Mouse (Mus musculus) neural tube, embryonic 10.5 days (tissue): ENCODE data around the gene Gal3st2b.
"Not testable (repeated sequence)": the region's sequence is repeated elsewhere in the genome, so short reads cannot be mapped to it uniquely, and the experiment has no call there.

Experiments
- DNase-seq: peaks from one replicate; pipeline ENCODE4 v3.0.0-alpha.2; 2017; ENCODE audit warnings: low spot score; ENCODE audit errors: extremely low spot score

Gene Gal3st2b

DNA sequence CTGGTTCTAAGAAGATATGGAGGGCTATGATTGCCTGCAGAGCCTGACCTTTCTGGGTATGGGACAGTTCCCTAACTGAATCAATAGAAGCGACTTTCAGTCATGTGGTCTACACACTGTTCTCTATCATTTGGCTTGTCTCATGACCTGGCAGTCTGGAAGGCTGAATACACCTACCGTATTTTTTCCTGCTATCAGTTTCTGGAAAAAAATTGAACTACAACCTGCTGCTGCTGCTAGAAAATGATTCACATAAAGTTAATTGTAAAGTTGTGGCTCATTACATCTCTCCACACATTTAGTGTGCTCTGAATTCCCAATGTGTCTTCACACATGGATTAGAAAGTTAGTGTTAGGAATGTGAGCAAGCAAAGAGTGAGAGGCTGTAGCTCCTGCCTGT, at the start of gene Gal3st2b:
Gal3st2b (plus strand) TSS at position 301 of the 400 bp plus-strand sequence.
- not testable (repeated sequence) for DNase-seq

DNA sequence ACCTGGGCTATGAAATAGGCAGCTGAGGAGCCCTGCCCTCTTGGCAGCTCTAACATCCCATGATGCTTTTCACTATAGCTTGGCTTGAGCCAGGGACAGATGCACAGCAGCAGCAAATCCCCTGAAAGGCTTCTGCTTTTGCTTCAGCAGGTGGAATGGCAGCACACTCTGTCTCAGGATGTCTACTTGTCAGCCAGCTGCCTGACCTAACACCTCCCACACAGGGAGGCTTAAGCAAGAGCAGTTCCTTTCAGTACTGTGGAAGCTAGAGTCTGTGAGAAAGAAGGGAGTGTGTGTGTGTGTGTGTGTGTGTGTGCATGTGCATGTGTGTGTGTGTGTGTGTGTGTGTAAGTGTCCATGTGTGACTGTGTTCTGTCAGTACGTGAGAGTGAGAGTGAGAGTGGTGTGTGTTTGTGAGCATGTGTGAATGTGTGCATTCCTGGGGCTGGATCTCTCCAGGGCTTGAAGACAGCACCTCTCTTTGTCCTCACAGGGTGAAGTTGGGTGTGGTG, 46.5 kb upstream of the Gal3st2b start:
- not testable (repeated sequence) for DNase-seq

DNA sequence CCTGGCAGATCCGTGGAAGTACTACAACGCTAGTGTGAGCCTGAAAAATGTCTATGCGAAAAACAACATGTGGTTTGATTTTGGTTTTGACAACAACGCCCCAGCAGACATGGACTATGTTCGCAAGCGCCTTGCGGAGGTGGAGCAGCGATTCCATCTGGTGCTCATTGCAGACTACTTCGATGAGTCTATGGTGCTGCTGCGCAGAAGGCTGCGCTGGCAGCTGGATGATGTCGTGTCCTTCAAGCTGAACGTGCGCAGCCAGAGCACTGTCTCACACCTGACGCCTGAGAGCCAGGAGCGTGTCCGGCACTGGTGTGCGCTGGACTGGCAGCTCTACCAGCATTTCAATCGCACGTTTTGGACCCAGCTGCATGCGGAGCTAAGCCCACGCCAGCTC, 43.7 kb upstream of the Gal3st2b start:
- DNase-seq: not testable (repeated sequence)

DNA sequence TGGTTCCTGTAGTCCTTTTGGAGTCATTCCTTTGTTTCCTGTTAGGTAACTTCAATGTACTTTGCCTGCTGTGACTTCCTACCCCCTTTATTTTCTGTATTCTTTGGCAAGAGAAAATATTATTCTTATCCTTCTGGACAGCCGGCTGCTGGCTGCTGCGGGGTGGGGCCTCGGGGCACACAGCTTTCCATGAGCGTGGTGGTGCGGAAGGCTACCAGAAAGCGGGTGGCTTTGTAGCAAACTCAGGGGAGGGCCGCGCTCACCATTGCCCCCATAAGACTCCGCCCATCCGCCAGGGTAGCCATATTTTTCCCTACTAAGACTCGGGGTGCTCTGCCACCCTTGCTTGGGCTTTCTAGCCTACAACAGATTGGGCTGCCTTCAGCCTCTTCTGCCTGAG, 36.3 kb upstream of the Gal3st2b start:
- DNase-seq: not testable (repeated sequence)

DNA sequence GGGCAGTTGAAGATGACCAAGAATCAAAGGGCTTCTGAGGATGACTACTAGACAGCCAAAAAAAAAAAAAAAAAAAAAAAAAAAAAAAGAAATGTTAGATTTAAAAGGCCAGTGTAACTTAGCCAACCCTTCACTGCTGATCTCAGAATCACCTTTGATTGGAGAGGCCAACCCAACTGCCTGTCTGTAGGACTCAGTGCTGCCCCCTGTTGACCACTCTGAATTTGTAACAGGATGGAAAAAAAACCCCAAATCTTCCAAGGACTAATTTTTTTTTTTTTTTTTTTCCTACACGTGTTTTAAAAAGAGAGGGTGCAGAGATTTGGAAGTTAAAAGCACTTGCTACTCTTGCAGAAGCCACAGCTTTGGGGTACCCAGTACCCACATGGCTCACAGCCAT, 27.2 kb upstream of the Gal3st2b start:
- DNase-seq: not testable (repeated sequence)

DNA sequence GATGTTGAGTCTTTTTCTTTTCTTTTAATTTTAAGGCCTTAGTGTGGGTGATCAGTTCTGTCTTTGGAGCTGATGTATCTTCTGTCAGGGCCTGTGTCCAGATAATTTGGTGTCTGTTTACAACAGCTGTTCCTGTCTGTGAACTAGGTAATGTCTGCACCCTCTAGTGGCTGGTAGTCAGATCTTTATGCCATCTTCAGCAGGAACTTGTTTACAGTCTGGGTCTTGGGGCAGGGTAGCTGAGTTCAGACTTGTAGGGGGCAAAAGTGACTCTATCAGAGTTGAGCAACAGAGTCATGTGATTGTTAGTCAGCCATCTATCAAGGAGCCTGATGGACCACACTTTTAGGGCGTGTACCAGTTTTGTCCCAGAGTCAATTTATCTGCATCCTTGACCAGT, 20.7 kb upstream of the Gal3st2b start:
- not testable (repeated sequence) for DNase-seq

DNA sequence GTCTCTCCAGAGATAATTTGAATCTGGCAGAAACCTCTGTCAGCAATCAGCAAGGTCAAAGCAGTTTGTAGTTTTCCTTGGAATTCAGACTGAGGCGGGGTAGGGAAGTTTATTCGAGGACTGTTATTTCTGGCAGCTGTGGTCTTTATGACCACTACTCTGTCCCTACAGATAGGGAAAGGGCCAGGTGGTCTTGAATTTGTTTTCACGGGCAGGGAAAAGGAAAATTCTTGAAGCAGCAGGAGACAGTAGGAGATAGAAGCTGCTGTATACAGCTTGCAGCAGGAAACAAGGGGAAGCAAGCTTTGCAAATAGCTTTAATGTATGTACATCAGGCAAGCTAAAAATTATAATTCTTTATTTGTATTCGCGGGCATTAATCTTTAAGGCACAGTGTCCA, 16.8 kb upstream of the Gal3st2b start:
- DNase-seq: not testable (repeated sequence)

DNA sequence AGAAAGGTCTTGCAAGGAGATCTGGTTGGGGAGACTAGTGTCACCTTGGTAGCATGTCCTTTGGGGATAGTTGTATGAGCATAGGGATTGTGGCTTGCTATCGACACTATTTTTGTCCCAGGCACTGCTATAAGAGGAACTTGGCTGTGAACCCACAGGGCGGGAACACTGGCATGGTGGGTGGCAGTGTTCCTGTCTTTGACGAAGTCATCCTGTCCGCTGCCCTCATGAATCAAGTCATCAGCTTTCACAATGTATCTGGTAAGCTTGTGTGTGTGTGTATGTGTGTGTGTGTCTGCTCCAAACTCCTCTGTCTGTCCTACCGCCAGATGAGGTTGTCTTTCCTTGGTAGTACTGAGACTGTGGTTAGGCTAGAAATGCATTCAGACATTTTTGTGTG, 11.4 kb upstream of the Gal3st2b start:
- DNase-seq: not testable (repeated sequence)

DNA sequence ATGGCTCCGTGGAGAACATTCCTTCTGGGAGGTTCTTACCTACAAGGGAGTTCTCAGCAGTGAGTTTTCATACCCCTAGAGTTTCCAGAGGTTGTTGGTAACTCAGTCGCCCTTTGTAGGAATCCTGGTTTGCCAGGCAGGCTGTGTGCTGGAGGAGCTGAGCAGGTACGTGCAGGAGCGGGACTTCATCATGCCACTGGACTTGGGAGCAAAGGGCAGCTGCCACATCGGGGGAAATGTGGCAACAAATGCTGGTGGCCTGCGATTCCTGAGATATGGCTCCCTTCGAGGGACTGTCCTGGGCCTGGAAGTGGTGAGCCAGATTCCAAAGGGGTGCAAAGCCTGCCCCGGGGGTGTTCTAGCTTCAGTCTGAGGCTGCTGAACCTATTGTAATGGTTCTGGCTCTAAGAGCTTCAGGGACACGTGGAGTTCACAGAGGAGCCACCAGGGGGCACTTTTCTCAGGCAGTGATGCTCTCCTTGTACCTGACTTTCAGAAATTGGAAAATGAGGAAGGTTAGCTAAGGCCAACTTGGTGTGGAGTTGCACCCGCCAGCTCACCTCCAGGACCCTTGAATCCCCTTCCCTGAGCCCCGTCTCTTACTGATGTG, 9.0 kb upstream of the Gal3st2b start:
- DNase-seq: not testable (repeated sequence)

DNA sequence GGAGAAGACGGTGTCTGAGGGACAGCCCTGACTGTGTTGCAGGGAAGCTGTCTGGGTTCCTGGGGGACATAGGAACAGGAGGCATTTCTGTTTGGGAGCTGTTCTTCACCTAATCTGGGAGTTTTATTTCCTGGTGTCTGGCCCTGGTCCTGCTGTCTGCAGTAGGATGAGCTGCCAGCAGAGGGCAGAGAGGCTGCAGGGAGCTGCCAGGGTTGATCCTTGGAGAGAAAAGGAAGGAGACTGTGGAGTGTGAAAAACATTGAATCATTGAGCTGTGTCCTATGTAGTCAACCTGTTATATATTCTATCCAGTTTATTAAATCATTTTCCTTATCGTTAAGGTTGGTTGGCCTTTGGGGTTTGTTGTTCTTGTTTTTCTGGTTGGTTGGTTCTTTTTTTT, 6.2 kb upstream of the Gal3st2b start:
- DNase-seq: not testable (repeated sequence)

DNA sequence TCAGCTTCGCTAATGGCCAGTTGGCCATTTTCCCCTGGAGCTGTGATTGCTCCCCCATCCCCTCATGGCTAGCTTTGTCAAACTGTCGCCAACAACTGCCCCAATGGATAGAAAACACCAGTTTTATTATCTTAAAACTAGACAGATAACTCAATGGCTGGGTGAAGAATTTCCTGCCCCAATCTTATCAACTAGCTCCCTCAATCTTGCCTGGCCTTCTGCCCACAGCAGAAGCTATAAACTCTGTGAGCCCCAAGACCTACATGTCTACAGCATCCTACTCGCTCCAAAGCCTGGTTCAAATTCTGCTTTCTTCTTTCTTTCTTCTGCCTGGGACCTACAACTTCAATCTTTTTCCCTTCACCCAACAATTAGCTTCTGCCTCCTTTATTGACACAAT, 951 bp upstream of the Gal3st2b start:
- DNase-seq: not testable (repeated sequence)

DNA sequence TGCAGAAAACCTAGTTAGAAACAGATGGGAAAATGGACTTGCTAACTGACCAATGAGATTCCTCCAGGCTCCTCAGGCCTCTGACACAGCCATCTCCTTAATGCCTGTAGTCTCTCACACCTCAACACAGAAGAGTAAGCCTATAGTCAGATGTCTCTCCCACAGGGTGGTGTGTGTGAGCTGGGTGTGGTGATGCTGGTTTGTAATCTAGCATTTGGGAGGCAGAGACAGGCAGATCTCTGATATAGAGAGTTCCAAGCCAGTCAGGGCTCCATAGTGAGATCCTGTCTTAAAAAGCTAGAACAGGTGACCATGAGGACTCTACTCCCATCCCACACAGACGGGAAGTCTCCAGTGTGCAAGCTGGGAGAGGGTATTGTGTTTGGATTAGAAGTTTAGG, 664 bp downstream of the Gal3st2b start:
- DNase-seq: not testable (repeated sequence)

DNA sequence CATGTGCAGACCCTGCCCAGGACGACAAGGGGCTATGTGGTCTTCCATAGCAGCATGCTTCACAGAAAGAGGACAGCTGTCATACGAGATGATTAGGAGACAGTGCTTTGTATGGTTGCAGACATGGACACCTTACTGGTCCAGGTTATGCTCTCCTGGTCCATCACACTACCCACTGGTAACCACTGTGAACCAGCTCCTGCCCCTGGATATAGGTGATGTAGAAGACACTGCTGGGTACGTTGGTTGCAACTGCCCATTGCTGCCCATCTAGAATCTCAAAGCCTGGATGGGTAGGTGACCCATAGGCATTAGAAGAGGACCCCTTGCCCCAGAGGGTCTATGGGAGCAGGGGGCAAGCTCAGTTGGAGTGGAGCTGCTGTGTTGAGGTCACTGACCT, 1.2 kb downstream of the Gal3st2b start:
- DNase-seq: not testable (repeated sequence)

DNA sequence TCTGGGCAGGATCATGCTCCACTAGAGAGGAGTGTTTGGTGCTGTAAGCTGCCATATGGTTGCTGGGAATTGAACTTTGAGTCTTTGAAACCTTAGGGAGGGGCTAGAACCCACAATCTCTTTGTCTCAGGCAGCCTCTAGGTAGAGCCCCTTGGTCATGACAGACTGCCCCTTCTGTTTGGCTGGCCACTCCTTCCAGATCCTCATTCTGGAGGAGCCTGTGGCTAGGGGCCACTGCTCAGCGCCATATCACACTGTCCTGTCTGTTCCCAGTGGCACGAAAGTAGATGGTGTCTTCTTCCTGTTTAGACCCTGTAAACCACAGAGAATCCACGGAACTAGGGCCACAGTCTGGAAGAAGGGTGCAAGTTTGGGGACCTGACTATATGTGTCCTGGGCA, 4.5 kb downstream of the Gal3st2b start:
- DNase-seq: not testable (repeated sequence)

DNA sequence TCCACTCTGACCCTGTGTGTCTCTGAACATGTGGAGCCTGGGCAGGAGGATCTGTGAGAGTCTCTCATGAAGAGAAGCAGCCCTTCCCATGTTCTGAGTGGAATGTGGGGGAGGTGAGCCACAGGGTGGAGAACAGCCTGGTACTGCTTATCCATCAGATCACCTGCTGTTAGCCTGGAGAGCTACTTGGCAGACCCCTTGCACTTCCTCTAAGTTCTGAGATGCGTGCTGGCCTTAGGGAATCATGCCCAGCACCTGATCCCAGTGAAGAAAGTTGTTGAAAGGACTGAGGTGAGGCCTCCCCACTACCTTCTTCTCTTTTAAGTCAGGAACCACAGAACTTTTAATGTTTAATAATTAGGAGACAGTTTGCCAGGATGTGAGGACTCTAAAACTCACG, 5.0 kb downstream of the Gal3st2b start:
- not testable (repeated sequence) for DNase-seq

DNA sequence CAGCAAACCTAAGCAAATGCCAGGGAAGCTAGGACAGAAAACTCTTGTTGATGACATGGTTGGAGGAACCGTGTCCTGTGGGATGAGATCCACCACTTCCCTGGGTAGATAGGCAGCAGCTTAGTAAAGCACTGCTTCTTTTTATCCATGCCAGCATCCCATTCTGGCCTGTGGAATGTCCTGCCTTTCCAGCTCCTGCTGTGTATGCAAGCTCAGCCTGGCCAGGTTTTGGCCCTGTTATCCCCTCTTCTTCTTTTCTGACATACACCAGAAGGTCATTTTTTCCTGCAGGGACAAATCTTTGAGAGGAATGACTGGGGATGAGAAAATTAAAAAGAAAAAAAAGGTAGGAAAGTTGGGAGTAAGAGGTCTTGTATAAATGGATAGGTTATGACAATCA, 17.3 kb downstream of the Gal3st2b start:
- DNase-seq: not testable (repeated sequence)

DNA sequence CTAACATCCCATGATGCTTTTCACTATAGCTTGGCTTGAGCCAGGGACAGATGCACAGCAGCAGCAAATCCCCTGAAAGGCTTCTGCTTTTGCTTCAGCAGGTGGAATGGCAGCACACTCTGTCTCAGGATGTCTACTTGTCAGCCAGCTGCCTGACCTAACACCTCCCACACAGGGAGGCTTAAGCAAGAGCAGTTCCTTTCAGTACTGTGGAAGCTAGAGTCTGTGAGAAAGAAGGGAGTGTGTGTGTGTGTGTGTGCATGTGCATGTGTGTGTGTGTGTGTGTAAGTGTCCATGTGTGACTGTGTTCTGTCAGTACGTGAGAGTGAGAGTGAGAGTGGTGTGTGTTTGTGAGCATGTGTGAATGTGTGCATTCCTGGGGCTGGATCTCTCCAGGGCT, 19.7 kb downstream of the Gal3st2b start:
- not testable (repeated sequence) for DNase-seq

DNA sequence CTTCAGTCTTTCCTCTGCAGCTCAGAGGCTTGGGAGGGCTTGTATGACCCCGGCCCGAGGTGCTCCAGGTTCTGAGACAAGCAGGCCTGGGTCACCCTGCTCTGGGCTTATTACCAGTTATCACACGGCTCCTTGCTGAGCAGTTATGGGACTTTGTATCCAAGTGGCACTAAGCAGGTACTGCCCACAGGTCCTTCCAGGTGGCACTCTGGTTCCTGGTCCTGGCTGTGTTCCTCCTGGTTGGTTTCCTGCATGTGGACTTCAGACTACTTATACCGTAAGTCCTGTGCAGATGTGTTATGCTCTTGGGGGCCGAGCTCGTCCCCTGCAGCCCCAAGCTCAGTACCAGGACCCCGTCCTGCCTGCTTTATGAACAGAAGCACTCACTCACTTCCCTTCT, 20.3 kb downstream of the Gal3st2b start:
- DNase-seq: not testable (repeated sequence)

DNA sequence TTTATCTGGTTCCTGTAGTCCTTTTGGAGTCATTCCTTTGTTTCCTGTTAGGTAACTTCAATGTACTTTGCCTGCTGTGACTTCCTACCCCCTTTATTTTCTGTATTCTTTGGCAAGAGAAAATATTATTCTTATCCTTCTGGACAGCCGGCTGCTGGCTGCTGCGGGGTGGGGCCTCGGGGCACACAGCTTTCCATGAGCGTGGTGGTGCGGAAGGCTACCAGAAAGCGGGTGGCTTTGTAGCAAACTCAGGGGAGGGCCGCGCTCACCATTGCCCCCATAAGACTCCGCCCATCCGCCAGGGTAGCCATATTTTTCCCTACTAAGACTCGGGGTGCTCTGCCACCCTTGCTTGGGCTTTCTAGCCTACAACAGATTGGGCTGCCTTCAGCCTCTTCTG, 31.0 kb downstream of the Gal3st2b start:
- DNase-seq: not testable (repeated sequence)

DNA sequence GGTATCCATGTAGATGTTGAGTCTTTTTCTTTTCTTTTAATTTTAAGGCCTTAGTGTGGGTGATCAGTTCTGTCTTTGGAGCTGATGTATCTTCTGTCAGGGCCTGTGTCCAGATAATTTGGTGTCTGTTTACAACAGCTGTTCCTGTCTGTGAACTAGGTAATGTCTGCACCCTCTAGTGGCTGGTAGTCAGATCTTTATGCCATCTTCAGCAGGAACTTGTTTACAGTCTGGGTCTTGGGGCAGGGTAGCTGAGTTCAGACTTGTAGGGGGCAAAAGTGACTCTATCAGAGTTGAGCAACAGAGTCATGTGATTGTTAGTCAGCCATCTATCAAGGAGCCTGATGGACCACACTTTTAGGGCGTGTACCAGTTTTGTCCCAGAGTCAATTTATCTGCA, 48.4 kb downstream of the Gal3st2b start:
- DNase-seq: not testable (repeated sequence)

DNA sequence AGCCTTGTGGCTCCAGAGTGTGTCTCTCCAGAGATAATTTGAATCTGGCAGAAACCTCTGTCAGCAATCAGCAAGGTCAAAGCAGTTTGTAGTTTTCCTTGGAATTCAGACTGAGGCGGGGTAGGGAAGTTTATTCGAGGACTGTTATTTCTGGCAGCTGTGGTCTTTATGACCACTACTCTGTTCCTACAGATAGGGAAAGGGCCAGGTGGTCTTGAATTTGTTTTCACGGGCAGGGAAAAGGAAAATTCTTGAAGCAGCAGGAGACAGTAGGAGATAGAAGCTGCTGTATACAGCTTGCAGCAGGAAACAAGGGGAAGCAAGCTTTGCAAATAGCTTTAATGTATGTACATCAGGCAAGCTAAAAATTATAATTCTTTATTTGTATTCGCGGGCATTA, 52.3 kb downstream of the Gal3st2b start:
- DNase-seq: not testable (repeated sequence)

DNA sequence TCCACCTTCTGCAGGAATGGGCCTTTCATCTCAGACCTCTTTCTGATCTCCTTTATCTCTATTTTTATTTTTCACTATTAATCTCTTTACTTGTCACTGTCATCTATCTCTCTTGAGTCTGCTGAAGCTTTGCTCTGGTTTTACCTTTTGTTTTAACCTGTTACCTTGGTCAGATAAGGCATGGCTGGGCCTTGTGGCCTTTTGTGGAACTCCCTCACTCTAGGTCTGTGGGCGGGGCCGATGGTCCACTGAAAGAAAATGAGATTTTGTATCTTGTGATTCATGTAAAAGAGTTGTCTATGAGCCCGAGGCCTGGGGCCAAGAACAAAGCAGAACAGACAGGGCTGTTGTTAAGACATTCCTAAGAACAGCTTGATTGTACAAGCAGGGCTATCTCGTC, 52.7 kb downstream of the Gal3st2b start:
- not testable (repeated sequence) for DNase-seq

DNA sequence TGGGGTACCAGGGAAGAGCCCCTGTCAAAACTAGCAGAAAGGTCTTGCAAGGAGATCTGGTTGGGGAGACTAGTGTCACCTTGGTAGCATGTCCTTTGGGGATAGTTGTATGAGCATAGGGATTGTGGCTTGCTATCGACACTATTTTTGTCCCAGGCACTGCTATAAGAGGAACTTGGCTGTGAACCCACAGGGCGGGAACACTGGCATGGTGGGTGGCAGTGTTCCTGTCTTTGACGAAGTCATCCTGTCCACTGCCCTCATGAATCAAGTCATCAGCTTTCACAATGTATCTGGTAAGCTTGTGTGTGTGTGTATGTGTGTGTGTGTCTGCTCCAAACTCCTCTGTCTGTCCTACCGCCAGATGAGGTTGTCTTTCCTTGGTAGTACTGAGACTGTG, 57.7 kb downstream of the Gal3st2b start:
- not testable (repeated sequence) for DNase-seq
